Mouse (Mus musculus): ENCODE data around the gene Drc3.

Gene Drc3

DNA sequence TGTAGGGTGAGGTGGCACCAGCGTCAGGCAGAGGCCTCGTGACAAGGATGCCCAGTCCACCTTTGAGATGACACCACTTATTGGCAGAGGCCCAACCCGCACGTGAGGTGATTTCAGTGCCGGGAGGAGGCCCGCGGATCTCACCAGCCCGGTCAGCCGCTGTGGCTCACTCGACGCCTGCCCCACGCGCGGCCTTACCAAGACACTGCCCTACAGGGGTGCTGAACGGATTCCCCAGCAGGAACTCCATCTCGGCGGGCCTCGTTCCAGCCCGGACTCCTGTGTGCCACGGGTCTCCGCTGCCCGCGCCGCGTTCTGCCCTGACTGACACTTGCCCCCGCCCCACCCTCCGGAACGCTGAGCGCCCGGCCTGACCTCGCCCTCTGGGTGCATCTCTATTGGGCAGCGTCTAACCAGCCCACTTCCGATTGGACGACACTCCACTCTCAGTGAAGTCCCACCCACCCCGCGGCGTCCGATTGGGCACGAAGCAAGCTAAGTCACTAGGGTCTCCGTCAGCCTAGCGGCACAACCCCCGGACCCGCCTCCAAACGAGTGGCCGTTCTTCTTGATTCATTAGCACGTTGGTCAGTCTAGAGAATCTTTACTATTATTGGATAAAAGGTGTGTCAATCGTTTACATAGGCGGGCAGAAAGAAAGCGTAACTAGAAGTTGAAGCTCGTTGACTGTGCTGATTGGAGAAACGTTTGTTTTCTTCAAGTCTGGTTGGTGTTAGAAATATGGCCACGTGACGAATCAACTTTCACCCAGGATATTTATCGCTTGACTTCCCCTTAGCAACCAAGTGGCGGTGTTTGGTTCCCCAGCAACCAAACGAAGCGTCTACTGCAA is at the start of gene Drc3, which contains the start of gene Tom1l2:
Gene Drc3, plus strand, starts transcription at position 771 of the 853 bp plus-strand sequence.
Gene Tom1l2, minus strand, starts transcription at position 347 of the 853 bp plus-strand sequence.
- under 1% methylated on average over 57 of the region's 57 CpGs for WGBS

DNA sequence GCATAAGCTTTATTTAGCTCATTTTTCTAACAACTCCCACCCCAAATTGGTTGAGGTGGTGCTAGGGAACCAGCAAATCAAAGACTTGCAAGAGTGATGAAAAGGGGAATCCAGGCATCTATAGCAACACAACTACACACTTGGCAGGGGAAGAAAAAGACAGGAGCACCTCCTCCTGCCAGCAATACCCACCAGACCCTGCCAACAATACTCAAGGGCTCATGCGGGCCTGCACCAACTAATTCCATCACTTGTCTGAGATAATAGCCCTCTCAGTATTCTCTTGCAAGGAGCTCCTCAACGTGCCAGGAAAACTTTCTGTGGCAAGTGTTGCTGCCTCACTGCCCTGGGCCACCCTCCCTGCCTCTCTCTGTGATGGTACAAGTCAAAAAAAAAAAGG is 49.6 kb upstream of the Drc3 start:
- WGBS: 35% methylated on average over 2 of the region's 2 CpGs

DNA sequence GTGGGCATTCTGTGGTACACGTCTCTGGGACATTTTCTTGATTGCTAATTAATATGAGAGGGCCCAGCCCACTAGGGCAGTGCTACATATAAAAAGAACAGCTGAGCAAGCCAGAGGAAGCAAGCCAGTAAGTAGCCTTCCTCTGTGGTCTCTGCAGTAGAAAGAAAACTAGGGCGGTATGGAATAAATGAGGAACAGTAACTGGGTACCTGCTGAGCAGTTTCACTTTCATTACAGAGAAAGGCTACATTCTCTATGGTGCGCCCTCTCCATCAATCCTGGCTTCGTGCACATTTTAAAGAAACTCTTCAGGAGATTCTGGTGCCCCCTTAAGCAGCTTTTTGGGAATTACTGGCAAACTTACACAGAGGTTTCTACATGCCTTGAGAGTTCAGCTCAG is 47.5 kb upstream of the Drc3 start:
- WGBS: 38% methylated on average over 4 of the region's 4 CpGs

DNA sequence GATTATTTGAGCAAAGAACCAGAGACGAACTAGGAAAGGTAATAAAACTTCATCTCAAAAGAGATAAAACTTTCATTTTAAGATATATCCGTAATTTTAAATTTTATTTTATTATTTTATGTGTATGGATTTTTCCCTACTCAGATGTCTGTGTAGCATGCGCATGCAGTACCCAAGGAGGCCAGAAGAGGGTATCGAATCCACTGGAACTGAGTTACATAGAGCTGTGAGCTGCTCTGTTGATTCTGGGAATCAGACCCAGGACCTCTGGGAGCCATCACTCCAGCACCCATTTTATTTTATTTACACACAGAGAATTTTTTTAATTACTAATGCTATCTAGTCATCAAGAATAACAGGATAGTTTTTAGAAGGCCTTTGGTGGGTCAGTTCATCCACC is 46.3 kb upstream of the Drc3 start:
- WGBS: 89% methylated on average over 4 of the region's 4 CpGs

DNA sequence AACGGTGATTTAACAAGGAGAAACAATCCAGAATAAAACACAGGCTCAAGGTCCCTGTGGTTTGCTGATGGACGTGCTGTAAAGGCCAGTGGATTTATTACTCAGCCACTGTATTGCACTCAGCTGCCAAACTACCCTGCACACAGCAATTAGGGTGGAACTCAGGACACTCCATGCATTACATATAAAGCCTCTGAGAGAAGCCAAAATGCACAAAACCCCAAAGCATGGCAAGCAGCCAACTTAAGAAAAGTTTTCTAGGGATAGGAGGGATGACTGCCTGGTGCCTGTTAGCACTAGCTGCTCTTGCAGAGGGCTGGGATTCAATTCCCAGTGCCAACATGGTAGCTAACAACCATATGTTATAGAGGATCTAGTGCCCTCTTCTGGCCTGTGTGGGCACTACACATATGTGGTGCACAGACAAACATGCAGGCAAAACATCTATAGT is 45.7 kb upstream of the Drc3 start:
- 63% methylated on average over 2 of the region's 2 CpGs for WGBS

DNA sequence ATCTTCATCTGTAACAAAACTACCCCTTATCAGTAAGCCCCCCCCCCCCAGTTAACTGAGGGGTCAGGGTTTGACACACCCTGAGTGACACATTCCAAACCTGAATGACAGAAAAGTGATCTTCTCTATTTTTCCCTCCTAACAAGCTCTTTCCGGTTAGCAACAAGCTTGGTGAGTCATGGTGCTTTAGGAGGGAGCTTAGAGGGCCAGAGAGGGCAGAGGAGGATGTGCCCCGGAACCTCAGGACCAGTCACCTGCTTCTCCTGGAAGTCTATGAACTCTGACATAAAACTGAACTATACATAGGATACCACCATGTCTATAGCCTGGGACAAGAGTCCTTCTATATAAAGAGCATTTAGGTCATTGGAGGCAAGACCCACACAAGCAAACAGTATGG is 45.1 kb upstream of the Drc3 start:
- WGBS: 73% methylated on average over 2 of the region's 2 CpGs

DNA sequence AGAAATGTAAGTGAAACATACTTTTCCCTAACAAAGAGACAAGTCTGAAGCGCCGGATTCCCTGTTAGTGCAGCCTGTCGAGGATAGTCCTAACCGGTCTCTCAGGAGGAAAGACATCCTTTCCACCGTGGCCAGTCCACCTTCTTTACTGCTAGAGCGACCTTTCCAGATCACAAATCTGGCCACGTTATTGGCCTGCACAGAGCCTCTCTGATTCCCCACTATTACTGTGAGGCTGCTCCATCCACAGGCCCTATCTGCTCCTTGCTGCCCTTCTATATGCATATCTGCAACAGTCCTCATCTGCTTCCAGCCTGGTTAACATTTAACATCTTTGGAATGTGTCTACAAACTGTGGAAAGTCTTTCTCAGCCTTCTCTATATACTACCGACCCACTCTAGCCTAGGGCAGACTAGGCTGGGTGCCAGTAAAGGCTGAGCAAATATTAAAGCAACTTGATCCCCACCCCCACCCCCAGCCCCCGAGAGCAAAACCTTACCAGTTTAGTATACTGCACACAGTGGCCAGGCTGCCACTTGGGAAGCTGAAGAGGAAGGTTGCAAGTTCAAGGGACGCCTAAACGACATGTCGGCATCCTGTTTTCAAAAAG is 44.5 kb upstream of the Drc3 start:
- 75% methylated on average over 12 of the region's 12 CpGs for WGBS

DNA sequence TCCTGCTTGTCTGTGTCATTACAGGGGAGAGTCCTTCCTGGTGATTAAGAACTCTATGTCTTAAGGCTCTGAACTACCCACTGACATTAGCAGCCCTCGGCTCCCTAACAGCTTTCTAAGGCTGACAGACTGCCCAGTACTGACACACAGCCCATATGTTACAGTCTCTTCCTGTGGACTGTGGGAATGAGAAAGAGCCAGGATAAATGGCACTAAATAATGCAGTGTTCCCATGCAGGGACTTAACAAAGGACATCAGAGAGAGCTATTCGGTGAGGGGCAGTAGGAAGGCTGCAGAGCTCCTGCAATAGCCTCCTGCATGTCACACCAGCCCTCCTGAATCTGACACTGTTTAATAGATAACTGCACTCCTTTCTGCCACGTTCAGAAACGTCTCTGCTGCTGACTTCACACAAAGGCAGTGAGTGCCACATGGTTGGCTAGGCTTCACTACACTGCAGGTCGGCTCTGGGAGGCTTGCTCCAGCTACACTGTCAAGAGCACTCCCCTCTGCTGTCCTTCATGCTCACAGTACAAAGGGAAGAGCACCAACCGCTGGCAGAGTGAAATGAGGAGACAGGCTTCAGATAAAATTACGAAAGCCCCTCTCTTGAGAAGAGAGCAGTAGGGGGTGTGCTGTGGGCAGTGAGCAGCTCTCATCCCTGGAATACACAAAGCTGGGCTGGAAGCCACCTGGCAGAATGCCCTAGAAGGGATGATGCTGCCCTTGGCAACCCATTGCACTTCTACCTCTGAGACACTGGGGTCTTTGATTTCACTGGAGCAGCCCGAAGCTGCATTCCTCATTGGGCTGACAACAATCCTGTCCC is 41.9 kb upstream of the Drc3 start:
- WGBS: 13% methylated on average over 8 of the region's 8 CpGs

DNA sequence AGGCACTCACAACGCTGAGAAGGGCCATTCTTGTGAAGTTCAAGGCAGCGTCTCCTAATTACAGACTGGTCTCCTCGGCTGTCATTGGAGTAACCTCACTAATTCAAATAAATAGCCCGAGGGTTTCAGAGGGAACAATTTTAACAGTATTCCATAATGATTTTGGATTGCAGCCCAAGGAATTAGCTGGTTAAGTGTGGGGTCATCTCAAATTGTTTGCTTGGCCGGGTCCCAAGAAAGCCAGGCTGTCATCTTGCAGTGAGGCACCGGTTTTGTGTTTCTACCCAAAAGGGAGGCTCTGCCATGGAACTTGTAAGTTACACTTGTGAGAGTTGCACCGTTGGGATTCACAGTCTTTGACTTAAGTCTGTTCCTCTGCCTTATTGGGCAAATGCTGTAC is 36.9 kb upstream of the Drc3 start:
- 48% methylated on average over 7 of the region's 7 CpGs for WGBS

DNA sequence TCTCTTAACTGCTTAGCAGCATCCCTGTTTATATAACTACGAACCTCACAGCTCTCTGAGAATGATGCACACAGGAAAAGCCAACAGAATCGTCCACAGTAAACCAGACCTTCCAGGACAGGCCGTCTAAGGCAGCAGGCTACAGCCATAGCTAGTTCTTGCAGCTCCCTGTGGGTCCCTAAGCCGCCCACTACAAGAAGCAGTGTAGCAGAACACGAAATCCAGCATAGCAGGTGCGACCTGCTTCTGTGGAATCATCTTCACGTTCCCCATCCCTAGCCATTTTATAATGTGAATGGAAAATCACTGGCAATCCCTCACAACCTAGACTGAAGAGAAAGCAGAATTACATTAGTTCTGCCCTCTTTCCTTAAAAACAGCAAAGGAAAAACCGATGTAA is 36.2 kb upstream of the Drc3 start:
- 32% methylated on average over 8 of the region's 8 CpGs for WGBS

DNA sequence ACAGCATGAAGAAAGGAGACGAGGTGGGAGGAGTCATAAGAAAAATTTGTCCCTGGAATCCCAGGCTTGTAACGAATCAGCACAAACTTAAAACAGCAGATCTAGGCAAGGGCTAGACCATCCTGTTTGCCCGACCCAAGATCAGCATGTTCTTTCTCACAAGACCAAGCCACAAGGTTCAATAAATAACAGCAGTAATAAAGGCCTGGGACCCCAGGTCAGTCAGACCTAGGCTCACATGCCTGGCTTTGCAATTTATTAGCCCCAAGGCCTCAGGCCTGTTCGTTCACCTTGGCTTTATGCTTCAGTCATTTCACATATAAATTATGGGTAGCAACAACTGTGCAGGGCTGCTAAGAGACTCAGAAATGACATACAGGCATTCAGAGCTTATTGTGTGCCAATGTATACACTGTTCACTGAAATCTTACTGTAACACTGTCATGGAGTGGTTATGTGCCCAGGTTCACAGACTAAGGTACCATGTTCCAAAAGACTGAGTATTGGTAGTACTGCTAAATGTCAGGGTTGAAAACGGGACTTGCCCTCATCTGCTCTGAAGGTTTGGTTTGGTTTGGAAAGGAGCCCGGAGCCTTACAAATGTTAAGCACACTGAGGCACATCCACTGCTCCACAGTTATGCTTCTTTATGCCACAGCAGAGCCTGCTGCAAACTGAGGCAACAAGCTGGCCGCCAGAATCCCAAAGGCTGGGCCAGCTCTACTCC is 35.6 kb upstream of the Drc3 start:
- WGBS: 42% methylated on average over 7 of the region's 7 CpGs

DNA sequence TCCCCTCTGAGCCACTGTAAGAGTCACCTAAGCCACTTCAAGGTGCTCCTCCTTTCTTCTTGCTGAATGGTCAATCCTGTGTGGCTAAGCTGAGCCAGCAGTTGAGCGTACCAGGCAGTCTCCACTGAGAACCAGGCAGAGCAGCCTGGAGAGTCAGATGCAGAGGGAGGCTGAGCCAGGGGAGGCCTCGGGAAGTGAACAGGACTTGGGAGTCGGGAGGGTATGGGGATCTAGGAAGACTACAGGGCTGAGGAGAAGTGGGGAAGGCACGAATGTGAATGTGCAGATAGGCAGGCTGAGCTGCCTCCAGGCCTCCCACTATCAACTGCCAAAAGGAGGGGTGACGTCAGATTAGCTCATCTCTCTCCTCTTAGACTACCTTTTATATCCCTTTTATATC is 34.4 kb upstream of the Drc3 start:
- 21% methylated on average over 5 of the region's 5 CpGs for WGBS

DNA sequence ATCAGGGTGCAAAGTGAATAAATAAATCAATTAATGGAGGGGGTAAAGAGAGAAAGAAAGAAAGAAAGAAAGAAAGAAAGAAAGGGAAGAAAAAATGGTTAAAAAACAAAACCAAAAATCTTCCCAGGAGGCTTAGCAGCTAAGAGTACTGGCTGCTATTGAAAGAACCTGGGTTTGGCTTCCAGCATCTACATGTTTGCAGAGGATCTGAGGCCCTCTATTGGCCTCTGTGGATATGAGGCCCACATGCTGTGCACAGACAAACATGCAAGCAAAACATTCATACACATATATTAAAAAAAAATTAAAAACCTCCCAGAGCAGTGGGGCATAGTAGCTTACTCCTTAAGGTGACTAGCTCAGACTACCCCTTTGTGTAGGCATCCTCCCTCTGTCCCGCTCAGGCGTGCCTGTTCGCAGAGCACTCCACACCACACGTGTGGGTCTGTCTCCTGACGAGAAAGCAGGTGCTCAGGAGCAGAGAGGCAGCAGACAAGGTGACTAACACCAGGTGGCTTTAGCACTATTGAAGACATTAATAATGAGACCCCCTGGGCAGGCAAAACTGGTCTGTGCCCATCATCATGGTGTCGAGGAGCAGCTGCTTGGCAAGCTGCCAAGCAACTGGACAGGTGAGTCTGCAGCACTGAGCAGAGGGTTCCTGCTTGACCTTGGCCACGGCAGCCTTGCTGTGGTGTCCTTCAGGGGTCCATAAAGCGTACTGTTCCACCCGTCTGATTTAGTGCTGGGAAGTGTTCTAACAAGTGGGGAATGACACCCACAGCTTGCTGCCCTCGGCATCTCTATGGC is 33.7 kb upstream of the Drc3 start:
- WGBS: 50% methylated on average over 10 of the region's 10 CpGs

DNA sequence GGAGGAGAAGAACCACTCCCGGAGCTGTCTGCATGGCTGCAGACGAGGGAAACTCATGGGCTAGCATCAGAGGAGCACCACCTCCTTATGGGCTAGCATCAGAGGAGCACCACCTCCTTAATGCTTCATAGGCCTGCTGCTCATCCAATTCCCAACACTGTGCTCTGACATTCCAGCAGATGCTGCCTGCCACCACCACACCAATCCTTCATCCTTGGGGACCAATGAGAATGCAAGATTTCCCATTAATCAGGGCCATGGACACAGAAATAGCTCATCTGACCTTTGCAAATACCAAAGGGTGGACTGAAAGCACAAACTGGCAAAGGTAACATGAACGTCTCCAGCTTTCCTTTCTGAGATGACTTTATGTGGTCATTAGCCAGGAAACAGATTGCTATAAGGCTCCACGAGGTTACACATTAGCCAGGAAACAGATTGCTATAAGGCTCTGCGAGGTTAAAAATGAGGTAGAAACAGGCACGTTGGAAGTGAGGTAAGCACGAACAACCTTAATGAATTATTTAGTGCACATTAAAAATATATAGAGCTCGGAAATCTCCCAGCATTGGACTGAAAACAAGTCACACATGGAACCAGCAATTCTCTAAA is 32.6 kb upstream of the Drc3 start:
- 61% methylated on average over 8 of the region's 8 CpGs for WGBS

DNA sequence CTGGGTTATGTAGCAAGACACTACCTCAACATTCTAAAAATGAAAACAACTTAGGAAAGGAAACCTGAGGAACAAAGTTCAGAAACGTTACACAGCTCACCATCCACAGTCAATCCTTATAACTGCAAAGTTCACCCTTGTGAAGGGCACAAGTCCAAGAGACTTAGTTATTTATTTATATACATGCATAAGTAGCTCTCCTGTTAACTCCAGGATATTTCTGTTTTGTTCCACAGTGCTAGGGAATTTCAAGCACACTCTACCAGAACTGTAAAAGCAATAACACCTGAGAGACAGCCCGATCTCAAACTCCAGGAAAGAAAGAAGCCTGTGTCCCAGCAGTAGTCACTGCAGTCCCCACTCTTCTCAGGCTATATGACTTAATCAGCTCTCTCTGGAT is 31.7 kb upstream of the Drc3 start:
- WGBS: 60% methylated on average over 2 of the region's 2 CpGs

DNA sequence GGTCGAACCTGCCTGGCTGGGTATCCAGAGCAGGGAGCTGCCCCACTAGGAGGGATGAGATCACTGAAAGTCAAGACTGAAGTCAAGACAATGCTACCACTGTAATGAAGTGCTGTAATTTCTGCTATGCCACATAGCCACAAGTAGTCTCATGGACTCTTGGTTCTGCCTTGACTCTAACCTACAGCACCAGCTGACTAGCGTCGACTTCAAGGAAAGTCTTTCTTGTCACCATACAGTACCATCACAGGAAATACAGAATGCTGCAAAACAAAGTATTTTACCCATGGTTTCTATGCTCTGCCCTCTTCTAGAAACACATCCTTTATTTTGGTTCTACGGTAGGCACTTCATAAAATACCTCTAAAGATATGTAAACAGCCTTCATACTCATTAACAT is 22.6 kb upstream of the Drc3 start:
- WGBS: 82% methylated on average over 4 of the region's 4 CpGs

DNA sequence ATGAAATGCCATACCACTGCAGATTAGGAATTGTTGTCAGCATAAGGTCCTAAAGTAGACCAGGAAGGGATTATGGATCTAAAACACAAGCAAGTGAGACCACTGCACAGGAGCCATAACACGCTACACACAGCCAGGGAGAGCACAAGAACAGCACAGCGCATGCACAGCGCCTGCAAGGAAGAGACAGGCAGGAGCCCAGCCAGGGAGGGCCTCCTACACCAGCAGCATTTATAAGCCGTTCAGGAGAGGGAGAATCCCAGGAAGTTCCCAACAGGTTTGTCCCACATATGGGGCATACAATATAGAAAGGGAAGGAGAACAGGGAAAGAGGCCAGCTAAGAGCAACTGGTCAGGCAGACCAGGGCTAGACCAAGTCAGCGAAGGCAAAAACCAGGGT is 19.7 kb upstream of the Drc3 start:
- 41% methylated on average over 5 of the region's 5 CpGs for WGBS

DNA sequence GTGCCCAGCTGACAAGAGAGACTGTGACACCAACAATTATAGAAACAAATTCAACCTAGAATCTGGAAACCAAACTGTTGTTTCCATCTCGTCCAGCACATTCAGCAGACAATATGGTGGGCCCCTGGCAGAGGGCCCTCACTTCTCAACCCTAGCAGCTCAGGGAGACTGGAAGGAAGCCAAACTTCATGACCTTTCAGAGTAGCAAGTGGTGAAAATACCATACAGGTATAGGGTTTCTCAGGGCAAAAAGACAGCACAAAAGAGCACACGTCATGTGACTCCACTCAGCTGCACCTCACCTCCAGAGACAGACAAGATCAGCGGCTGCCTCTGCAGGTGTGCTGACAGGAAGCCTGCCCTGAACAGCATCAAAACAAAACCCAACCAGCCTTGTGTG is 19.0 kb upstream of the Drc3 start:
- 47% methylated on average over 3 of the region's 3 CpGs for WGBS

DNA sequence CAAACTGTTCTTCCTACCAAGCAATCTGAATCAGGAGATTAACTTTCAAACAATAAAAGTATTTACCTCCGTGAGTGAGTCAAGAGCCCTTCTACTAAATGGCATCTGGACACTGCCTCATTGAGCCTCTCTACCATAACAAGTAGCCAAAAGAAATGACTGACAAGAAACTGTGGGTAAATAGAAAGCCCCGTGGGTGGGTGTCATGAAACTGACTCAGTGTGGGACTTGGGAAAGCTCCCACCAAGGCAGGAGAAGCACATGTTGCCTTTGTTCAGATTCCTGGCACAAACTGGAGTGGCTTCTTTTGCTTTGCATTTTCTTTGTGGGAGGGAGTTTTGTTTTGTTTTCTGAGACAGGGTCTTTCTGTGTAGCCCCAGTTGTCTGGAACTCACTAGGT is 17.4 kb upstream of the Drc3 start:
- WGBS: 25% methylated on average over 2 of the region's 2 CpGs

DNA sequence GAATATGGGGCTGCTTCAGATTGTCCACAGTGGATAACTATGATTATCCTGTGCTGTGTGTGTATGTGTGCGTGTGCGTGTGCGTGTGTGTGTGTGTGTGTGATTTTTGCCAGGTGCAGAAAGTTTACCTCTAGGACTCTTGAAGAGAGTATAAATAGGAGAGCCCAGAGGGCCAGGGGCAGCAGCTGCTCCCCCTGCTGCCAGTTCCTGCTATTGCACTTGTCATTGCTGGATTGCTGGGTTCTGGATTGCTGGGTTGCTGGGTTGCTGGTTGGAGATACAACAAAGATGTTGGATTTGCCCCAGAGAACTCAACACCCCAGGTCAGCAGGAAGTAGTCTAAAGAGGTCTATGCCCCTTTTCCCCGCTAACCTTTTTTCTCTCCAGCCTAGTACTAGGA is 14.8 kb upstream of the Drc3 start:
- WGBS: 90% methylated on average over 4 of the region's 4 CpGs

Data from cerebral cortex, adult 2 months (tissue).